Mouse (Mus musculus) embryonic stem cell, embryonic (primary cell): ENCODE results near the gene Ctbs.

ENCODE experiments used
- CTCF ChIA-PET, 4 experiments: fragments of 300-600 bp in 2 of 4; fragments of 350-600 bp in 2 of 4; sonication (Branson Sonifier 250); formaldehyde crosslinking; loops; one replicate each; lab custom pipeline; 2022; ENCODE audit warnings: inconsistent platforms in 2 of 4; lab: Charles Lee
- POLR2A ChIA-PET, 4 experiments: fragments of 300-600 bp in 2 of 4; fragments of 350-600 bp in 2 of 4; sonication (Branson Sonifier 250); formaldehyde crosslinking; loops; one replicate each; lab custom pipeline; 2022; ENCODE audit warnings: antibody characterized with exemption in 4 of 4, inconsistent platforms in 1 of 4; lab: Charles Lee

Gene Ctbs

GRCm38 (mm10) chr3:146449745-146450250, at the start of gene Ctbs:
Gene Ctbs, plus strand, starts transcription at chr3:146449795.
- POLR2A ChIA-PET = interaction anchor here in 3 of 4 experiments (0.5 to 1.2 kb wide), 3 partner anchors 18 to 66 kb away, joined by 3 to 5 read pairs (median 3); no protein-coding TSS in a partner anchor
- CTCF ChIA-PET = interaction anchor here in 1 of 4 experiments (0.9 kb wide), 1 partner anchor 417 kb away, joined by 3 read pairs; no protein-coding TSS in a partner anchor

GRCm38 (mm10) chr3:146403770-146404169, 45.8 kb upstream of the Ctbs start:
- POLR2A ChIA-PET = interaction anchor here in 2 of 4 experiments (0.6 to 1.7 kb wide), 8 partner anchors 10 to 98 kb away, joined by 3 to 4 read pairs (median 4); no protein-coding TSS in a partner anchor
- CTCF ChIA-PET = interaction anchor here in 2 of 4 experiments (0.6 to 0.7 kb wide), 2 partner anchors 12 to 76 kb away, joined by 3 to 4 read pairs; no protein-coding TSS in a partner anchor

DNA sequence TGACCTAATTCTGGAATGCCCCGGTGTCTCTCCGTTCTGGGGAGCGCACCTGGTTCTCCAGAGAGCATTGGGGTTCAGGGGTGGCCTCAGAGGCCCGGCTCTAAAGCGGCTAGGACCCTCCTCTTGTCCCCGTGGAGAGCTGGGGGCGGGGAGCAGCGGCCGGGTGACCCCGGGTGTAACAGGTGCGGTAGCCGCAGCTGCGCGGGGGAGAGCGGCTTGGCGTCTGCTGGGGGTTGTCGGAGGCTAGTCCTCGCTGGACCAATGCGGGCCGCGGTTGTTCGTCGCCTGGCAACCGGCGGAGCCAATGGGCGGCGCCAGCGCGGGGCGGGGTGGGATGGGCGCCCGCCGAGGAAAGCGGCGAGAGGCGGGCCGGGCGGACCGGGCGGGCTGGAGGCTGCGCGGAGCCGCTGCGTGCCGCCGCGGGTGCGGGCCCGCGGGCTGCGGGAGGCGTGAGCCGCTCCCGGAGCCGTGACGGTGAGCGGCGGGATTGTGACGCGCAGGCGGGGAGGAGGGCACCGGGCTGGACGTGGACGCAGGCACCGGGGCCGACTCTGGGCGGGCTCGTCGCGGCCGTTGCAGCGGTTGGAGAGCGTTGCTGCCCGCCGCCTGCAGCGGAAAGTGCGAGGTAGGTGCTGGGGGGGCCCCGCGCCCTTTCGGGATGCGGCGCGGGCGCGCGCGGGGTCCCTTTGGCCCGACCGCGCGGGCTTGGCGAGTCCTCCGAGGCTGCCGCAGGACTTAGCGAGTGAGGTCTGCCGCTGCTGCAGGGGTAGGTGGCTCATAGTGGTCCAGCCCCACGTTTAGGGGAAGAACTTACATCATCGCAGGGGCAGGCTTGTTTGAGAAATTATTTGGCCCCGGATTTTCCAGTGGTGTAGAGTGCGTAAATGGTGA, 45.0 kb upstream of the Ctbs start, which contains the start of gene Ssx2ip:
Gene Ssx2ip, plus strand, starts transcription at position 332 of the 891 bp plus-strand sequence.
- CTCF ChIA-PET = interaction anchor here in 2 of 4 experiments (0.6 to 0.7 kb wide), 2 partner anchors 12 to 77 kb away, joined by 3 to 4 read pairs; no protein-coding TSS in a partner anchor

DNA sequence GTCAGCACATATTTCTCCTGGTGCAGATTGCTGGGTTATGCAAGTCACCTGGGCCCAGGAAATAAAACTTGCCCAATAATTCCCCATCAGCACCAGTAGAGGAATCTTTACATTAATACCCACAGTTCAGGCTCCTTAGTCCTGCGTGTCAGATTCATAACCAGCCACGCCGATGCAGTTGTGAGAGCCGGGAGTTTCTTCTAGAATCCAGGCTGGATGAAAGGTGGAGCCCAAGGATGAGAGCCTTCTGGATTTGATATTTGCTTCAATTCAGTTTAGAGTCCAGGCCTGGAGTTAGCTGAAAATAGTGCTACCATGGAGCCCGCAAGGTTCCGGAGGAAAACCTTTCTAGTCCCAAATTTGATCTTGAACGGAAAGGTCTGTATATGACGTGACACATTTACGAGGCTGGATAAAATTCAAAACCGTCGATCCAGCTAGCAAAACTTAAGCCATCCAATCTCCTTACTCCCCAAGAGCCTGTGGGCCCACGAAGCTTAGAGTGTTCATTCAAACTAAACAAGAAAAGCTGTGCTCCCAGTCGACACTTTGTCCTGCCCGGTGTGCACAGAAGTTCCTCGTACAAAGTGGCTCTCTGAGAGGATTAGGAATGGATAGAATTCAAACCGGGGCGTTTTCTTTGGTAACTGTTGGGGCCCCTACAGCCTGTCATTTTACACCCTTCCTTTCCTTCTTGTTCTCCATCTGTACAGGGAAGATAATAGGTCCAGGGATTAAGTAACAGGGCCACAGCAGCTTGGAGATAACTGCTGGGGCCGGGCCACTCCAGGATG, 44.2 kb upstream of the Ctbs start:
- ChIA-PET POLR2A (interaction anchor here in 3 of 4 experiments (0.5 to 2.1 kb wide), 9 partner anchors 10 to 361 kb away, joined by 3 to 9 read pairs (median 4); partner anchors contain the start of gene Rpf1 (in 1 of the 3)), CTCF (interaction anchor here in 2 of 4 experiments (0.6 to 1.6 kb wide), 4 partner anchors 10 to 743 kb away, joined by 3 to 7 read pairs (median 6); no protein-coding TSS in a partner anchor)

More for the DNA sequence above, 45.0 kb upstream of the Ctbs start, which contains the start of gene Ssx2ip:
- POLR2A ChIA-PET = interaction anchor here (0.5 to 1.7 kb wide), 12 partner anchors 9 to 362 kb away, joined by 3 to 8 read pairs (median 4); partner anchors contain the start of gene Rpf1 (in 1 of the 4)

GRCm38 (mm10) chr3:146406007-146406341, 43.6 kb upstream of the Ctbs start:
- ChIA-PET POLR2A (interaction anchor here in 3 of 4 experiments (0.6 to 2.1 kb wide), 7 partner anchors 10 to 389 kb away, joined by 3 to 9 read pairs (median 5); partner anchors contain the start of gene Rpf1 (in 1 of the 3)), CTCF (interaction anchor here in 2 of 4 experiments (0.6 to 1.6 kb wide), 4 partner anchors 10 to 742 kb away, joined by 3 to 7 read pairs (median 6); no protein-coding TSS in a partner anchor)

DNA sequence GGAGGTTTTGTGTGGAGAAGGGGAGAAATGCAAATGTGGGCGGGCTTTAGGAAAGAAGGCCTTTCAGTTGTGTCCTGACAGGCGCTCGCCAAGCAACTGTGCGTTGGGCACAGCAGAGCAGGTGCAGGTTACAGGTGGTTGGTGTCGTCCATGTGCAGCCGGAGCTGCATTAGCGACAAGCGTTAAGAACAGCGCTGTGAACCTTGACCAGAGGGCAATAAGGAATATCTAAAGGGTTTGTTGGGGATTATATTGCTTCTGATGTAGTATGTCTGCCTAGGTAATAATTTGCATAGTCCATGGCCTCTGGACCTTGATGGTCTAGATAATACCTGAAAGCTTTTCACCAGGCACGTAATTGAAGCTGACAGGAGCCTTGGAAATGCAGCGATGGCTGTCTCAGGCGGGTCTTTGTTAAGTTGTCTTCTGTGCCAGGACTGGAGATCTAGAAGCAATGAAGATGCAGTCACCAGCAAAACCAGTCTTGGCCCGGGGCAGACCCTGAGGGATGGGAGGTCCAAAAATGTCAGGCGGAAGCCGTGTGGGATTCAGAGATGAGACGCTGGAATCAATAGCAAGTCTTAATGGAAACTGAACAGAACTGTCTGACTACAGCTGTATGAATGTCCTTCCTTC, 42.4 kb upstream of the Ctbs start:
- ChIA-PET CTCF (interaction anchor here in 1 of 4 experiments (1.6 kb wide), 1 partner anchor 9 kb away, joined by 5 read pairs; no protein-coding TSS in a partner anchor), POLR2A (interaction anchor here in 1 of 4 experiments (2.1 kb wide), 1 partner anchor 27 kb away, joined by 9 read pairs; no protein-coding TSS in a partner anchor)

- POLR2A ChIA-PET = interaction anchor here in 1 of 4 experiments (1.0 to 1.6 kb wide), 5 partner anchors 9 to 111 kb away, joined by 3 to 6 read pairs (median 4); partner anchors contain the start of gene Rpf1
- CTCF ChIA-PET = no interaction called here
Observed at GRCm38 (mm10) chr3:146410114-146410513, 39.5 kb upstream of the Ctbs start.

GRCm38 (mm10) chr3:146412008-146412407, 37.6 kb upstream of the Ctbs start:
- ChIA-PET POLR2A (interaction anchor here in 1 of 4 experiments (0.8 kb wide), 1 partner anchor 32 kb away, joined by 3 read pairs; no protein-coding TSS in a partner anchor), CTCF (no interaction called here)

DNA sequence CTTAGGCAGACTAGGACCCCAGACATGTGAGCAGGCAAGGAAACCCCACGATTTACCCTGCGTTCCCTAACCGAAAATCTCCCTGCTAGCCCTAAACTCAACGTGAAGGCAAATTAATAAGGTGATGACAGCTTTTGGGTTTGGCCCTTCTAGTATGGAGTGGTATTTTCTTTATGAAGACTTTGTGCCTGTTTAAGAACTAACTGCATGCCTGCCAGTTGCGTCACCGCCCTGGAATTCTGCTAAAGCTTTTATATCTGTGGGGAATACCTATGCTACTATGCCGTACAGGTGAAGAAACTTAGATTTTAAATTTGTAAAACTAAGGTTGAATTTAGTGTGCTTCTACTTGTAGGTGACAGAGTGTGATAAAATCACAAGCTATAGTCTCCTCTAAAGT, 37.1 kb upstream of the Ctbs start:
- POLR2A ChIA-PET = interaction anchor here in 1 of 4 experiments (0.8 kb wide), 1 partner anchor 33 kb away, joined by 3 read pairs; no protein-coding TSS in a partner anchor
- CTCF ChIA-PET = no interaction called here

- CTCF ChIA-PET = interaction anchor here in 1 of 4 experiments (0.5 kb wide), 1 partner anchor 33 kb away, joined by 3 read pairs; no protein-coding TSS in a partner anchor
- POLR2A ChIA-PET = interaction anchor here in 1 of 4 experiments (0.6 to 0.8 kb wide), 2 partner anchors 9 to 33 kb away, joined by 3 read pairs; no protein-coding TSS in a partner anchor
Observed at GRCm38 (mm10) chr3:146413016-146413415, 36.6 kb upstream of the Ctbs start.

DNA sequence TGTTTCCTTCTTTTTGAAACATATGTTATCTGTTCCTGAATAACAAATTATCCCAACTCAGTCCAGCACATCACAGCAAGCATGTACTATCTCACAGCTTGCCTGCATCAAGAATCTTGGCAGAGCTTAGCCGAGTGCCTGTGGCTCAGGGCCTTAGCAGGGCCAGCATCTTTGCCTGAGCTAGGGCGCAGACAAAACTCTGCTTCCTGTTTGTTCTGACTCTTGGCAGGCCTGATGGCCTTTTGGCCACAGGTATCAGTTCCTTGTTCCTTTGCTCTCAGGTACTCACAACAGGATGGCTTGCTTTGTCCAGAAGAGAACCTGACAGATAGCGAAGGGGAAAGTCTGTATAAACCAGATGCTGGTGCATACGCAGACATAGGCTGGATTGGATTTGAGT, 35.6 kb upstream of the Ctbs start:
- POLR2A ChIA-PET = no interaction called here
- CTCF ChIA-PET = no interaction called here

DNA sequence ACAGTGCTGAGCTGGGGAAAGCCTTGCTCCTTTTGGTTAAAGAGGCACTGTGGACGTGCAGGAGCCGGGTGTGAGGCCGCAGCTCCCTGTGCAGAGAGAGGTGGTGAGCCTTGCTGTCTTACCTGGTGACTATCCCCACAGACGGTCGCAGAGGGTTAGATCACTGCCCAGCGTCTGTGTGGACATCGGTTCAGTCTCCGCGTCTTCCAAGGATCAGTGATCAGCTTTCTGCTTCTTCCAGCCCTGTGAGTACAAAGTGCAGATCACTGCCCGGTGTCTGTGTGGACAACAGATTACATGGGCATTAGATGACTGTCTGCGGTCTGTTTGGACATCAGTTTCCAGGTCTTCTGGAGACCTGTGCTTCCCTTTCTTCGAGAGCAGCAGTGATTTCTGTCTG, 35.0 kb upstream of the Ctbs start:
- ChIA-PET CTCF (interaction anchor here in 2 of 4 experiments (1.7 to 2.5 kb wide), 2 partner anchors 11 to 12 kb away, joined by 7 to 14 read pairs; no protein-coding TSS in a partner anchor), POLR2A (interaction anchor here in 1 of 4 experiments (2.2 kb wide), 1 partner anchor 12 kb away, joined by 7 read pairs; no protein-coding TSS in a partner anchor)

- ChIA-PET POLR2A (no interaction called here), CTCF (no interaction called here)
Observed at GRCm38 (mm10) chr3:146417873-146418272, 31.7 kb upstream of the Ctbs start.

DNA sequence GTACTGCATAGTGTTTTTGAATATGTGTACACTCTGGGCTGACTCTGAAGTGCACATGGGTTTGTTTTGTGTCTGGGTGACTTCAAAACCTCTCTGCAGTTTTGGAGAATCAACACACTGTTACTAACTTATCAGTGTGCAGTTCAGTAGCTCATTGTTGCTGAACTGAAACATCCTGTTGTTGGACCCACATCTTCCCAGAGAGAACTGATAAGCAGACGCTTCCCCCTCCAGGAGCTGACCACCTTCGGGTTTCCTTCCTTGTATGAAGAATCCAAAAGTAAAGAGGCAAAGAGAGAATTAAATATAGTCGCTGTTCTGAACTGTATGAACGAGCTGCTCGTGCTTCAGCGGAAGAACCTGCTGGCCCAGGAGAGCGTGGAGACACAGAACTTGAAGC, 30.7 kb upstream of the Ctbs start:
- ChIA-PET POLR2A (interaction anchor here in 1 of 4 experiments (0.6 to 0.7 kb wide), 2 partner anchors 13 to 17 kb away, joined by 3 read pairs; no protein-coding TSS in a partner anchor), CTCF (no interaction called here)

GRCm38 (mm10) chr3:146419534-146419933, 30.1 kb upstream of the Ctbs start:
- ChIA-PET CTCF (no interaction called here), POLR2A (interaction anchor here in 1 of 4 experiments (0.7 kb wide), 1 partner anchor 13 kb away, joined by 3 read pairs; no protein-coding TSS in a partner anchor)

DNA sequence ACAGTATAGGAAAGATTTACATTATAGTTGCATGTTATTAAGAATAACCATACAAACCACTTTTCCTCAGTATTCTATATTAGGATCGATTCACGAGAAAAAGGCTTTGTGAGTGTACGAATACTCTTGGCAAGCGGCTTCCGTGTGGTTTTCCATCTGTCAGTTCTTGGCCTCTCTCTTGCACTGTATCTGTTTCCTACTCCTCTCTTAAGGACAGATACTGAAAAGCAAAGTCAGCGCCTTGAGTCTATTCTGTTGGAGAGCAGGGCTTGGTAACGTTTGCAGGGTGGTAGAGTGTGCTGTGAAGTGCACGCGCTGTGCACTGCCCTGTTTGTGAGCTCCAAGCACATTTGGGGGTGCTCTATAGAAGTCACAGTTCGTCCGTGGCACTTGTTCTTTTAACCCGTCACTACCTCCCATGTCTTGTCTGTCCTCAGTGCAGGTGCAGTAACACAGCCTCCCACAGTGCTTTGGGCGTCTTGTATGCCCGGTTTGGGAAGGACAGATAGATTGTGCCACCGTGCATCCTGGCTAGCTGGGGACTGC, 29.5 kb upstream of the Ctbs start:
- ChIA-PET CTCF (interaction anchor here in 1 of 4 experiments (0.7 kb wide), 1 partner anchor 243 kb away, joined by 4 read pairs; no protein-coding TSS in a partner anchor), POLR2A (interaction anchor here in 1 of 4 experiments (1.2 kb wide), 1 partner anchor 16 kb away, joined by 3 read pairs; the partner anchor contains the start of gene Ssx2ip)
